Mouse (Mus musculus) right cerebral cortex, postnatal 25 days (tissue): ENCODE measurements at regions not wholly inside any gene's neighbourhood (a gene's known extent, or its start where the extent isn't known, plus 50 kb on each side); places are given as distances from the start of the nearest gene placed in this dataset.

Experiments used
- DNase-seq: peaks from one replicate; pipeline ENCODE4 v3.0.0; 2022

DNA sequence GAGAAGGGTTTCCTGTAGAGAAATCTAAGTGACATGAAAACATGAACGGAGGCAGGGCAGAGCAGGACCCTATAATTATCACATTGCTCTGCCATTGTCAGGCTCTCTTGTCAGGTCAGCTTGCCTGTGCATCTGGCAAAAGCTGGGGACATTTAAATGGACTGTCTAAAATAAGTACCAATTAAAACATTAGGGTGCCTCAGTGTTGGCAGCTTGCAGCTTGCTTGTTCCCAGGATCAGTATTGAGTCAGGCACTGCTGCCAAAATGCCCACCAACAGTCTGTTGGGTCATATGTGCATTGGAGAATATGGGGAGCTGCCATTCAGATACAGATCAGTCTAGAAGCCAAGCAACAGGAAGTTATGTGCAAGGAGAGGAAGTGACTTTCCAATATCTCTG is 349.5 kb upstream of the B3gat1 start:
- no peak for DNase-seq

DNA sequence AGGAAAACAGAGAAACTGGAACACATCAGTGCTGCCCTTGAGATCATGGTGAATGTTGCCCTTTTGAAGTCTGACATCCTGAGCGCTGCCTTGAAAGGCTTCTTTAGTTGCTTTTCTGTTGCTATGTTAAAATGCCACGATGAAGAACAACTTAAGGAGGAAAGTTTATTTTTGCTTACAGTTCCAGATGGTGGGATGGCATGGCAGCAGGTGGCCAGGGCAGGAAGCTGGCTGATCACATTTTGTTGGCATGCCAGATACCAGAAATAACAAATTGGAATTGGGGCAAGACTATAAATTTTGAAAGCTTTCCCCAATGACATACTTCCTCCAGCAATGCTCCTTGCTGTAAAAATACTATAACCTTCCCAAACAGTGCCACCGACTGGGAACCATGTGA is 334.9 kb upstream of the B3gat1 start:
- DNase-seq, result peak; percentile 13

GRCm38 (mm10) chr9:26422897-26423823 is 310.4 kb upstream of the B3gat1 start:
- no peak for DNase-seq

DNA sequence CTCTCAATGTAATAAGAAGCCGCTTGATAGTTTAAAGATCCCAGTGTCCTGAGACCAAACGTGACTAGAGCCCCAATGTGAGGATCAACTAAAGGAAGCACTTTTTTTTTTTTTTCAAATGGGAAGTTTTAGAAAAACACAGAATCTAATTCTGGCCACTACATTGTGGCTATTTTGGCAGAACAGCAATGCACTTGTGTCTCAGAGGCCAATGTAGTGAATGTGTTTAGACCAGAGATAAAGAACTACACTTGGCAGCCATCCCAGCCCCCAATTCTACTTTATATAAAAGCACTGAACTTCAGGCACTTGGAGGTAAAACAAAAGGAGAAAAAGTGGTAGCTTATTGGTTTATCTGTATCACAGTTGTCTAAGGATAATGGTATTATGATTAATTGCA is 298.0 kb upstream of the B3gat1 start:
- DNase-seq, result no peak

DNA sequence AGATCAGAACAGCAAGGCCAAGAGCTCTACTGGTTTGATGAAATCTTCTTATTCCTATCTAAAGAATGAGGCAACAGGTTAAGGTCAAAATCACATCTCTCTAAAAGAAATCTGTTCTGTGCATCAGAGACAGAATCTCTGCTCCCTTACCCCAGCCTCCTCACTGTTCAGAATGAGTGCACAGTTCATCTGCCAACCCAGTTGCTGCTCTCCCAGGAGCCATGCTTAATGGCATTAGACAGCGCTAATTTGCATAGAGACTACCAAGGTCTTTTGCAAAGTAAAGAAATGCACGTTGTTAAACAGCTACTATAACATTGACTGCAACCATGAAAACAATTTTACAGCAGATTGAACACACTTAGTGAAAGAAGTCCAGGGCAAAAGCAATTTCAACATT is 296.3 kb upstream of the B3gat1 start:
- DNase-seq, result no peak

DNA sequence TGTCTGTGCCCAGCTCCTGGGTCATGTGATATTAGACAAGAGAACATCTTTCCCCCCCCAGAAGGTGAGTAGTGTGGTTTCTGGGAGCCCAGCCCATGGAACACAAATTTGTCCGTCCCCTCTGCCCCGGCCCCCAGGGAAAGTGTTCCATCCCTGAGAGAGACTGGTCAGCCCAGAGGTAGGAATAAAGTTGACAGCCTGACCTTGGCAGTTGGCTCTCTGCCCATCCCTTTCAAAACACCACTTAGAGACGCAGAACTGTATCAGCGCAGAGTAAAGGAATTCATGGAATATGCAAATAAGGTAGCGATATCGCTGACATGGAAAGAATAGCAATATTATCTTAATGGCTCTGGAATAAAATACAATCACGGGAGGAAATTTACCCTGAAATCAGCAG is 279.6 kb upstream of the B3gat1 start:
- no peak for DNase-seq

GRCm38 (mm10) chr9:26461081-26461480 is 272.4 kb upstream of the B3gat1 start:
- no peak for DNase-seq

DNA sequence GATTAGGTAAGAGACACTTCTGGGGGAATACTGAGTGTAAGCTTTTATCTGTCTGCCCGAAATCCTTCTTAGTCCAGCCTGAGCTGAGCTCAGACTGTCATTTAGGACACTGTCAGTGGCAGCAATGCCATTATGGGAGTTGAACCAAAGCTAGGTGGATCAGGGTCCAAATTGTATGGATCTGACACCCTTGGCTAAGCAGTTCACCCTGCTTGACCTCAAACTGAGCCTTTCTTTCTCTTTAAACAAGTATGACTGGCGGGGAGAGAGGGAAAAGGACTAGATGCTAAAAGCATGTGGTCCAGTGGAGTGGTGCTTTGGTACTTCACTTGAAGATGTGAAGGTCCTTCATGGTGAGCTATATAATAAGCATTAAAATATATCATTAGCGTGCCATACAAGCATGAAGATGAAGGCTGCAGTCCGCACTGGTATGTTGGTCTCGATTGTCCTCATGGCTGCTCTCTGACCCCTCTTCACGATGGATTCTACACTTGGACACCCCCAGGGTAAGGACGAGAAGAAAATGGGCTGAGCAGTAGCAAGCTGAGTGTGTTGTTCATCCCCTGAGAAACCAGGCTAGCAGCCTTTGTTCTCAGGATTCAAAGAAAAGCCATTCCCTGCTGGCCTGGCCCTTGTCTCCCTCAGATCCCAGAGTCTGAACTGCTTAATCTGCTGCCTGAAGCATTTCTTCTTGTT is 262.7 kb upstream of the B3gat1 start:
- no peak for DNase-seq

GRCm38 (mm10) chr9:26476341-26476740 is 257.2 kb upstream of the B3gat1 start:
- DNase-seq, result no peak

GRCm38 (mm10) chr9:26480881-26481280 is 252.6 kb upstream of the B3gat1 start:
- DNase-seq, result no peak

- DNase-seq, result no peak
These were observed 251.6 kb upstream of the B3gat1 start for GRCm38 (mm10) chr9:26481890-26482289.

DNA sequence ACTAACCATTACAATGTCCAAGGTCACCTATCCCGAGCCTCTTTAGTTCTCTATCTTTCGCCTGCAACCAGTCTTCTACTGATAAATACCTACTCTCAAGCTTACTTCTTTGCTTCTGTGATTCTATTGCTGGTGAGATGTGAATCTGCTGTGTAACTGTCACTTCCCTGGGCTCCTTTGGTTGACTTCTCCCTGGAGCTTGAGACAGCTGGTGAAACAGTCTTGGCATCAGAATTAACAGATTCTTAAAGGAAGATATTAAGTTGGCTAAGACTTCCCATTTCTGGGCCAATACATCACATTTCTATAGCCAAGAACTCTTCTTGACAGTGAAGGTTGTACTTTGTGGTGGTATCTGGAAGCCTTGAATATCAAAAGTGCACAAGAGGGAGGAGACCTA is 239.8 kb upstream of the B3gat1 start:
- no peak for DNase-seq

- no peak for DNase-seq
These were observed 231.5 kb upstream of the B3gat1 start for GRCm38 (mm10) chr9:26502027-26502426.

GRCm38 (mm10) chr9:26505941-26506340 is 227.6 kb upstream of the B3gat1 start:
- DNase-seq, result no peak

DNA sequence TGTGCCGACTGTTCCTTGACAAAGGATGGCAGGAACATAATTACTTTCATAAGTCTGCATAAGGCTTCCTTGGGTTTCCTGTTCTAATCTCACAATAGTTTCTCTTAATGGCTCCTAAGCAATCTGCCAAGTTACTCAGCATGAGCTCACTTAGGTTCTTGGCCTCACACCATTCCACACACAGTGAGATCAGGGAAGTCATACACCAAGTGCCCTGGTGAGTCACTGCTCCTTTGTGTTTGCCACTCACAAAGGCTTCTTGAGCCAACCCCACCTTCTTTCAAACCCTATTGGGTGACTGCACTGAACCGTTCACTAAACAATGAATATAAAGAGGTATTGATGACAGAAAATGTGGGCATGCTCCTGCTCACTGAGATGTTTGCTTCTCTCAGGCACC is 214.9 kb upstream of the B3gat1 start:
- DNase-seq, result no peak

DNA sequence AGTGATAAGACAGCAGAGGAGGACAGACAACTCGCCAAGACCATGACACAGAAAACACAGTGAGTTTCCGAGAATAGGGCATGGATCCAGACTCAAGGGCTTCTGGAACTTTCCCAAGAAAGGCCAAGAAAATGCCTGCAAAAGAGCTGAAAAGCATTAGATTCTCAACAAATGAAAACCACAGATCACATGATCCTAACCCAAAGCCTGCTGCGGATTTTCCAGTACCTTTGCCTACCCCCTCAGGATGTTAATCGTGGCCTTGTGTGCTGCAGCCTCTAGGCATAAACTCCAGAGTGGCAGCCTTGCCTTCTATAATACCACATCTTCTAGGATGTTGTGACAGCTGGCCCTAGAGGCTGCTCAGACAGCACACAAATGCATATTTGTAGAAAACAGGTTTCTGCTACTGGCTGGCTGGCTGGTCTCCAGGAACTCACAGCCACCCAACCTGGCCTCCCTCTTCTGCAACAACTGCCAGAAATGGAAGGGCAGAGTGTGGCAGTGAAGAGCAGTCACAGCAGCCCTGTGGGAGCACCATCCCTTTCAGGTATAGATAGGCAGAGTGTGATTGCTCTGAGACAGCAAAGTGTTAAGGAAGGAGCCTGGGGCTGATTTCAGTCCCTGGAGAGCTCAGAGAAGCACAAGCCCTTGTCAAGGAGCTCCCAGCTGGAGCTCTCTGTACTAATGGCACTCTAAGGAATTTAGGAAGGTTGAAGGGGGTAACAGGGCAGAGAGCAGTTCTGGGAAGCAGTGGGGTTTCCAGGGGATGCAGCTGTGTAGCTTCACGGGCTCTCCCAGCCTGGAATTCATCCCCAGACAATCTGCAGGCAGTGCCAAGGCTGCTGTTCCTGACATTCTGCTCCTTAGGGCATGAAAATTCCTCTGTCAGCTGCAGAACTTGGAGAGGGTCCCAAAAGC is 213.7 kb upstream of the B3gat1 start:
- DNase-seq, result peak; percentile 17

- no peak for DNase-seq
These were observed 209.4 kb upstream of the B3gat1 start for GRCm38 (mm10) chr9:26524089-26524488.

DNA sequence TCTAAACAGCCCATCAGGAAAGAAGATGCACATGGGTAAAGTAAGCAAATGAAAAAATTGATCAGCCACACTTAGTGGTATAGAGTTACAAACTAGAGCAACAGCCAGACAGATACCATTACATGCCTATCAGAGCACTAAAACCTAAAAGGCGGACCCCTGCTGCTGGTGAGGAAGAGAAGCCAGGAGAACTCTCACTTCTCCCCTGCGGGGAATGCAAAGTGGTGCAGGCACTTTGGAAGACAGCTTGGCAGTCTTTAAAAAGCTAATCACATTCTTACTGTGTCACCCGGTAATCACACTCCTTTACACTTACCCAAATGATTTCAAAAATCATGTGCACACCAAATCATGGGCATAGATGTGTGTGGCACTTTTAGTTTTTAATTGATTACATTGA is 204.8 kb upstream of the B3gat1 start:
- no peak for DNase-seq

- no peak for DNase-seq
These were observed 194.5 kb upstream of the B3gat1 start for GRCm38 (mm10) chr9:26539042-26539441.

DNA sequence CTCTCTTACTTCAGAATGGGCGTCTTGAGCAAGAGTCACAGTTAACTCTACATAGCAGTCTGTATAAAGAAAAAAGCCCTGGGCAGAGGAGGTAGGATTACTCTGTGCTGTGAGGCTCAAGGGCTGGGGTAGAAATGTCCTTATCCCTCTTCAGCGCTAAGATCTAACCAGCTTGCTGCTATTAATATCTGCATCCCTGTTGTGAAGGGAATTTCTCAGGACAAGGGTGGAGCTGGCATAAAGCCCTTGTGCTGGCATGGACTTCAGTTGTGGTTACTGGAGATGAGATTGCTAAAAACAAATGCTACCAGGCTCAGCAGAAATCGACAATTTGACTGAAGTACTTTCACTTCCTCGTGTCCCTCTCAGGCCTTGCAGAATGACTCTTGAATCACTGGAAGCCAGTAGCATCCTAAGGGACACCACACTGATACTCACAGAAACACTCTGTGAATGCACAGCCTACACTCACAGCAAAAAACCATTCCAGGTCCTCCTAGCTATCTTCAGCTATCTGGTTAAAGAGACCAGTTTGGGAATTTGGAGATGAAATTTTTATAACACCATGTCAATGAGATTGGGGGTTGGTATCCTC is 185.1 kb upstream of the B3gat1 start:
- DNase-seq, result no peak

GRCm38 (mm10) chr9:26549118-26549517 is 184.4 kb upstream of the B3gat1 start:
- no peak for DNase-seq

- no peak for DNase-seq
These were observed 184.0 kb upstream of the B3gat1 start for GRCm38 (mm10) chr9:26549551-26549950.

DNA sequence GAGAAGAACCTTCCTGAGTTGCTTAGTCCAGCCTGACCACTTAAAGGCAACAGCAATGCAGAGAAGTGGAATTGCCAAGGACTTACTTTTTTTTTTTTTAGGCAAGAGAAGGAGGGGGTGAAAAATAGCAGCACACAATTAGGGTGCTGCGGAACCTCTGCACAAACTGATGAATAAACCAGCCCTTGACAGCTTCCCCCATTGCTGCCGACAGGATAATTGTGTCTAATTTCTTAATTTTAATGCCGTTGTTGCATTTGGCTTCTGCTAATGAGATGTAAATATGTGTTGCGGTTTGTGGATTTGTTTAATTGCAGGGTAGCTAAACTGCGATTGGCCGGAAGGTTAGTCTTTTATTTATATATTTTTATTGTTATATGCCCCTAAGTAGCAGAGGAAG is 157.5 kb upstream of the B3gat1 start:
- no peak for DNase-seq
